Comparison of ENCODE assay signal across 20 mouse cellular contexts in the genomic region with DNA sequence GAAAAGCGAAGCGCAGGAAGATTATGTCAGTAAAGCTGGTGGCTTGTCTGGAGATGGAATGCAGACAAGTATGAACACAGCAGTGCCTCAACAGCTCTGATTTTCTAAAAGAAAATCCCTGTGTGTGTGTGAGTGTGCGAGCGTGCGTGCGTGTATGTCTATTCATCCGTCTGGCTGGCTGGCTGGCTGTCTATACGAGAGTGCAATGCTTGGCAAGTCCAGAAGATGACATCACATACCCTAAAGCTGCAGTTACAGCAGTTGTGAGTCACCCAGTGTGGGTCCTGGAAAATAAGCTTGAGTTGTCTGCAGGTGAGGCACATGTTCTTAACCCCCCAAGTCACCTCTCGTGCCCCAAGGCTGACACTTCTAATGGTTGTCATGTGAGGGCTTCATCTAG. TPM values are rescaled to one million over a fixed set of nuclear protein-coding genes. Genes with fewer than 3 reads are reported as not detected.
DNase-seq lines count a peak whose midpoint lies in the region; ATAC-seq and TF ChIP-seq lines count a peak whose summit lies in the region.
"Had no signal": no experiment of that assay in that cellular context is flagged by ENCODE, and none has a peak within 500 bp of the region (broad histone marks: within the 10 kb centered on the region; RNA-seq: fewer than 3 reads in every experiment).

No protein-coding gene starts in this region.

- H3K9me3 ChIP-seq in embryonic facial prominence, embryonic 13.5 days: no peaks in the 10 kb centered on the region
- H3K9me3 ChIP-seq in limb, embryonic 14.5 days (ENCODE audit: control insufficient read depth, low read length): no peaks in the 10 kb centered on the region
- H3K9me3 ChIP-seq: liver, embryonic 12.5 days had no signal

- 0 out of 2 replicates have a peak overlapping the region, but pooled peaks have one; percentile 1 for H3K4me2 ChIP-seq in embryonic facial prominence, embryonic 13.5 days
- no peak overlapping the region for H3K4me2 ChIP-seq in limb, embryonic 14.5 days (replicated peaks; ENCODE audit: low read depth, low read length, severe bottlenecking)
- H3K4me2 ChIP-seq: liver, embryonic 12.5 days had no signal

- no peak for TF ChIP-seq POLR2A in limb, embryonic 14.5 days (IDR thresholded peaks at IDR 0.05; ENCODE audit: borderline replicate concordance, extremely low read depth, insufficient read depth, insufficient read length)

- no peak overlapping the region for H3K4me3 ChIP-seq in embryonic facial prominence, embryonic 13.5 days
- H3K4me3 ChIP-seq in limb, embryonic 14.5 days (replicated peaks; ENCODE audit: low read length): no peak overlapping the region
- H3K4me3 ChIP-seq: liver, embryonic 12.5 days had no signal

- peak; percentile 72 for ATAC-seq in frontal cortex, adult (ENCODE audit: low TSS enrichment)
- ATAC-seq in embryonic facial prominence, embryonic 13.5 days (ENCODE audit: insufficient number of reproducible peaks, insufficient read depth, low FRiP score, low TSS enrichment, low read depth): peak; percentile 46; the same call in 1 of the 2 replicates
- peak; percentile 68 for ATAC-seq in limb, embryonic 14.5 days (ENCODE audit: low FRiP score, low read depth)
- ATAC-seq: liver, embryonic 12.5 days; midbrain, embryonic 16.5 days had no signal

- peaks cover 36% of the 10 kb centered on the region for H3K4me1 ChIP-seq in embryonic facial prominence, embryonic 13.5 days
- peaks cover 18% of the 10 kb centered on the region; the same call in 1 of the 2 replicates for H3K4me1 ChIP-seq in limb, embryonic 14.5 days (ENCODE audit: control insufficient read depth, insufficient read depth, low read length)
- H3K4me1 ChIP-seq: liver, embryonic 12.5 days had no signal

- no peak for DNase-seq in frontal cortex, postnatal 14 days (ENCODE audit: low spot score in 2 of 2)
- DNase-seq in NIH3T3 (ENCODE audit: low read depth): peak; percentile 61
- DNase-seq in limb, embryonic 14.5 days (ENCODE audit: low spot score): peak; percentile 30
- DNase-seq in adrenal gland, adult 8-10 months: no peak
- no peak for DNase-seq in ovary, postnatal 36 days (ENCODE audit: low spot score)
- DNase-seq: adrenal gland, adult 2 months; cerebellum, adult 9-11 months; gastrocnemius, postnatal 10 days; heart, adult 18-20 months; heart, postnatal 36 days; kidney, adult 18-20 months; lung, adult 2 months; lung, postnatal 4 days; retina, postnatal 1 day; thymus, adult 18-20 months had no signal

- no peak overlapping the region for H3K9ac ChIP-seq in embryonic facial prominence, embryonic 13.5 days
- no peak overlapping the region for H3K9ac ChIP-seq in limb, embryonic 14.5 days (ENCODE audit: low read depth, low read length, severe bottlenecking)
- H3K9ac ChIP-seq: liver, embryonic 12.5 days had no signal

- WGBS in embryonic facial prominence, embryonic 13.5 days: 66% methylated on average over 9 of the region's 9 CpGs
- 66% methylated on average over 9 of the region's 9 CpGs for WGBS in limb, embryonic 14.5 days

- H3K27me3 ChIP-seq in embryonic facial prominence, embryonic 13.5 days: no peaks in the 10 kb centered on the region
- no peaks in the 10 kb centered on the region for H3K27me3 ChIP-seq in limb, embryonic 14.5 days (ENCODE audit: control insufficient read depth, insufficient read depth, low read length)
- H3K27me3 ChIP-seq: liver, embryonic 12.5 days had no signal

- peaks cover 37% of the 10 kb centered on the region for H3K36me3 ChIP-seq in embryonic facial prominence, embryonic 13.5 days
- peaks cover 35% of the 10 kb centered on the region for H3K36me3 ChIP-seq in limb, embryonic 14.5 days (ENCODE audit: control insufficient read depth, insufficient read depth, low read length)
- H3K36me3 ChIP-seq: liver, embryonic 12.5 days had no signal

- H3K27ac ChIP-seq in embryonic facial prominence, embryonic 13.5 days: peak overlapping the region; percentile 60; the same call in 1 of the 2 replicates
- H3K27ac ChIP-seq in limb, embryonic 14.5 days (replicated peaks; ENCODE audit: low read depth, low read length): no peak overlapping the region; the same call in 1 of the 2 replicates
- H3K27ac ChIP-seq: kidney, postnatal 0 days; liver, embryonic 12.5 days had no signal

RNA-seq across cellular contexts. Expression of a gene that starts 9.3 kb away (rescaled TPM):
- polyA plus RNA-seq in embryonic facial prominence, embryonic 13.5 days (2015; fragmentation: Nextera tagmentation; extraction: Ambion mirVana): 326 and 399 TPM in 2 replicates
- polyA plus RNA-seq in limb, embryonic 14.5 days (2012; rRNA removed): 446 and 655 TPM in 2 replicates
- 328 and 398 TPM in 2 replicates for polyA plus RNA-seq in limb, embryonic 14.5 days (2014; fragmentation: Nextera tagmentation; extraction: Ambion mirVana)
- total RNA-seq in adrenal gland, adult 8-10 months (2022): 1 to 10 TPM in 3 of 4 experiments, under 1 TPM in 1; 0.59 to 2.6 (median 1.9) TPM

Comparison
In these comparisons a context has a peak if more than half of its experiments do, and no peak if none do; other contexts are left out.
1. DNase-seq: peak in NIH3T3 (single experiment) and limb, embryonic 14.5 days (single experiment); none in frontal cortex, postnatal 14 days (0 of 2), adrenal gland, adult 8-10 months (single experiment) and ovary, postnatal 36 days (single experiment).
2. Peak in every context shown above with its lines, with median percentiles within 50 percentile points of each other: ATAC-seq.